Mouse (Mus musculus) embryonic fibroblast, embryonic 13.5 days (primary cell): ENCODE data around the gene Sept5.

Experiments used
- CTCF ChIP-seq: IDR thresholded peaks from 2 replicates; pipeline ENCODE4 v1.5.1; 2011; ENCODE audit warnings: mild to moderate bottlenecking, control low read depth, low read length, moderate library complexity, borderline replicate concordance; ENCODE audit not compliant: insufficient read depth
- POLR2A ChIP-seq: IDR thresholded peaks from 2 replicates; pipeline ENCODE4 v1.6.1; 2011; ENCODE audit warnings: low read depth, mild to moderate bottlenecking, control low read depth, low read length, moderate library complexity

- TF ChIP-seq POLR2A (no peak), CTCF (no peak)
Observed at GRCm38 (mm10) chr16:18582426-18583148, 47.2 kb downstream of the Sept5 start.
